Mouse (Mus musculus) left cerebral cortex, postnatal 14 days (tissue): Measurements from ENCODE around the gene Cdc14a. TPM values are rescaled to one million over a fixed set of nuclear protein-coding genes. Genes with fewer than 3 reads are reported as not detected.
A peak's percentile ranks its signal among the peaks of the same experiment; 100 is the strongest.
"Not testable (repeated sequence)": the region's sequence is repeated elsewhere in the genome, so short reads cannot be mapped to it uniquely, and the experiment has no call there.

Experiments used
- DNase-seq, 2 experiments: peaks; one replicate each; pipeline ENCODE4 v3.0.0; 2021 to 2022; ENCODE audit warnings: low spot score in 2 of 2, mixed read lengths in 1 of 2
- intact Hi-C: fragments of 180-260 bp; cut with DNase I; formaldehyde crosslinking; loops from one replicate; pipeline ENCODE4 v1.15.1; 2025
- total RNA-seq, 2 experiments: library from RNA; stranded (reverse); gene quantifications; 2 replicates each; pipeline ENCODE4 v1.2.3; 2021

The Cdc14a gene
- total RNA-seq, 2 experiments from 2014 or later: 3.4 to 4.4 TPM

- intact Hi-C loops: no loop called here
- DNase-seq: no peak
These were observed 36.9 kb downstream of the Cdc14a start for GRCm38 (mm10) chr3:116386886-116387285.

GRCm38 (mm10) chr3:116386342-116386741 is 37.5 kb downstream of the Cdc14a start:
- DNase-seq: no peak
- intact Hi-C loops: no loop called here

GRCm38 (mm10) chr3:116384319-116384718 is 39.5 kb downstream of the Cdc14a start:
- no peak for DNase-seq
- intact Hi-C loops: no loop called here

- intact Hi-C loops: no loop called here
- DNase-seq: no peak
These were observed 43.5 kb downstream of the Cdc14a start for GRCm38 (mm10) chr3:116380319-116380718.

GRCm38 (mm10) chr3:116375442-116375841 is 48.4 kb downstream of the Cdc14a start:
- DNase-seq: no peak
- intact Hi-C loops: no loop called here

- intact Hi-C loops: no loop called here
- DNase-seq: no peak
These were observed 49.3 kb downstream of the Cdc14a start for GRCm38 (mm10) chr3:116374486-116374885.

- DNase-seq: no peak
- intact Hi-C loops: no loop called here
These were observed 50.6 kb downstream of the Cdc14a start for GRCm38 (mm10) chr3:116373196-116373595.

GRCm38 (mm10) chr3:116368868-116369437 is 54.9 kb downstream of the Cdc14a start:
- intact Hi-C loops: no loop called here
- DNase-seq: no peak

- intact Hi-C loops: no loop called here
- DNase-seq: no peak
These were observed 57.7 kb downstream of the Cdc14a start for GRCm38 (mm10) chr3:116366125-116366524.

GRCm38 (mm10) chr3:116361906-116362305 is 61.9 kb downstream of the Cdc14a start:
- intact Hi-C loops: no loop called here
- no peak for DNase-seq

- intact Hi-C loops: no loop called here
- no peak for DNase-seq
These were observed 62.7 kb downstream of the Cdc14a start for GRCm38 (mm10) chr3:116361101-116361500.

- intact Hi-C loops: no loop called here
- no peak for DNase-seq
These were observed 66.0 kb downstream of the Cdc14a start for GRCm38 (mm10) chr3:116357866-116358265.

- intact Hi-C loops: no loop called here
- DNase-seq: no peak
These were observed 66.7 kb downstream of the Cdc14a start for GRCm38 (mm10) chr3:116357180-116357579.

- intact Hi-C loops: no loop called here
- peak; percentile 26 to 69 for DNase-seq
These were observed 68.6 kb downstream of the Cdc14a start for GRCm38 (mm10) chr3:116355026-116355788.

GRCm38 (mm10) chr3:116352486-116352885 is 71.3 kb downstream of the Cdc14a start:
- DNase-seq: no peak
- intact Hi-C loops: no loop called here

- intact Hi-C loops: no loop called here
These were observed 73.4 kb downstream of the Cdc14a start for GRCm38 (mm10) chr3:116350389-116350967.

GRCm38 (mm10) chr3:116347571-116347970 is 76.3 kb downstream of the Cdc14a start:
- DNase-seq, intact Hi-C loops: not testable (repeated sequence)

More at GRCm38 (mm10) chr3:116350389-116350967, 73.4 kb downstream of the Cdc14a start:
- no peak for DNase-seq

GRCm38 (mm10) chr3:116345245-116345644 is 78.6 kb downstream of the Cdc14a start:
- DNase-seq: no peak
- intact Hi-C loops: no loop called here

- intact Hi-C loops: loop anchor here (5.0 kb wide), 2 partner anchors 80 to 145 kb away; partner anchors contain the start of gene Cdc14a
- no peak for DNase-seq
These were observed 81.6 kb downstream of the Cdc14a start for GRCm38 (mm10) chr3:116342251-116342650.

GRCm38 (mm10) chr3:116340950-116341624 is 82.7 kb downstream of the Cdc14a start:
- intact Hi-C loops: loop anchor here (5.0 kb wide), 2 partner anchors 81 to 146 kb away; partner anchors contain the start of gene Cdc14a
- DNase-seq: peak; percentile 73 to 82
